Mouse (Mus musculus): Measurements from ENCODE around the gene 5031439G07Rik. TPM values are rescaled to one million over a fixed set of nuclear protein-coding genes. Genes with fewer than 3 reads are reported as not detected.

5031439G07Rik gene
- polyA plus RNA-seq, 1 experiment = 59.7 TPM

Other genes starting within 250 kb of the 5031439G07Rik start
- 23.5 and 24.7 TPM in 2 replicates for gene Phf21b, start 132.5 kb downstream of the 5031439G07Rik start, polyA plus RNA-seq (2012; rRNA removed)
- 2.2 and 2.5 TPM in 2 replicates for gene Gm29666, start 68.5 kb downstream of the 5031439G07Rik start, polyA plus RNA-seq (2012; rRNA removed)
- 13.9 and 14.7 TPM in 2 replicates for gene Nup50, start 65.1 kb downstream of the 5031439G07Rik start, polyA plus RNA-seq (2012; rRNA removed)
- gene Upk3a, start 28.6 kb upstream of the 5031439G07Rik start, polyA plus RNA-seq (2012; rRNA removed) = 0.27 and 0.34 TPM in 2 replicates
- 18.9 and 20.9 TPM in 2 replicates for gene Fam118a, start 40.4 kb upstream of the 5031439G07Rik start, polyA plus RNA-seq (2012; rRNA removed)
- 0.02 and 0.04 TPM in 2 replicates for gene Smc1b, start 143.4 kb upstream of the 5031439G07Rik start, polyA plus RNA-seq (2012; rRNA removed)
- 0.29 and 0.58 TPM in 2 replicates for gene Ribc2, start 143.5 kb upstream of the 5031439G07Rik start, polyA plus RNA-seq (2012; rRNA removed)
- gene Fbln1, start 217.4 kb upstream of the 5031439G07Rik start, polyA plus RNA-seq (2012; rRNA removed) = 10.6 and 11.9 TPM in 2 replicates

Measured in frontal cortex, adult 2 months (tissue).